ENCODE assay signal across 22 mouse cellular contexts in genomic region chr14:30606817-30607216, GRCm38 (mm10). TPM values are rescaled to one million over a fixed set of nuclear protein-coding genes. Genes with fewer than 3 reads are reported as not detected.
A peak's percentile ranks its signal among the peaks of the same experiment; 100 is the strongest.
DNase-seq lines count a peak whose midpoint lies in the region; ATAC-seq and TF ChIP-seq lines count a peak whose summit lies in the region.
"Had no signal": no experiment of that assay in that cellular context is flagged by ENCODE, and none has a peak within 500 bp of the region (broad histone marks: within the 10 kb centered on the region; RNA-seq: fewer than 3 reads in every experiment).

No protein-coding gene starts in this region.

- no peak for TF ChIP-seq CTCF in ES-Bruce4 (IDR thresholded peaks at IDR 0.05; ENCODE audit: low read depth, low read length)
- no peak for TF ChIP-seq CTCF in brain, embryonic 14.5 days (IDR thresholded peaks at IDR 0.05; ENCODE audit: borderline replicate concordance, extremely low read depth, insufficient read depth, insufficient read length)

- no peak overlapping the region for H3K9ac ChIP-seq in ES-Bruce4 (ENCODE audit: low read depth, poor library complexity, severe bottlenecking)
- H3K9ac ChIP-seq: hindbrain, embryonic 15.5 days; intestine, embryonic 15.5 days; limb, embryonic 12.5 days; liver, embryonic 12.5 days; lung, embryonic 14.5 days; stomach, embryonic 15.5 days had no signal

- H3K27me3 ChIP-seq in megakaryocyte, embryonic 14.5 days (replicated peaks) = no peaks in the 10 kb centered on the region
- H3K27me3 ChIP-seq in ES-Bruce4 (ENCODE audit: control insufficient read depth, insufficient read depth, low read length, poor library complexity, severe bottlenecking) = no peaks in the 10 kb centered on the region
- H3K27me3 ChIP-seq: hindbrain, embryonic 15.5 days; intestine, embryonic 15.5 days; limb, embryonic 12.5 days; liver, embryonic 12.5 days; stomach, embryonic 15.5 days had no signal

- peak overlapping the region; percentile 5; the same call in 1 of the 2 replicates for H3K27ac ChIP-seq in ES-Bruce4 (ENCODE audit: insufficient read depth, low read length)
- H3K27ac ChIP-seq: heart, embryonic 10.5 days; hindbrain, embryonic 15.5 days; intestine, embryonic 15.5 days; limb, embryonic 12.5 days; liver, embryonic 12.5 days; stomach, embryonic 15.5 days had no signal

- H3K4me3 ChIP-seq in megakaryocyte, embryonic 14.5 days (replicated peaks) = peak overlapping the region; percentile 20
- no peak overlapping the region for H3K4me3 ChIP-seq in ES-Bruce4 (ENCODE audit: low read depth, low read length)
- H3K4me3 ChIP-seq: heart, embryonic 10.5 days; hindbrain, embryonic 15.5 days; intestine, embryonic 15.5 days; limb, embryonic 12.5 days; liver, embryonic 12.5 days; stomach, embryonic 15.5 days had no signal

- TF ChIP-seq POLR2A in ES-Bruce4 (IDR thresholded peaks at IDR 0.05; ENCODE audit: insufficient read depth, low read length) = no peak
- TF ChIP-seq POLR2A in brain, embryonic 14.5 days (IDR thresholded peaks at IDR 0.05; ENCODE audit: borderline replicate concordance, extremely low read depth, insufficient read depth, insufficient read length, poor library complexity, severe bottlenecking) = no peak

- H3K4me1 ChIP-seq in megakaryocyte, embryonic 14.5 days = peaks cover 54% of the 10 kb centered on the region
- H3K4me1 ChIP-seq in ES-Bruce4 (ENCODE audit: control insufficient read depth, insufficient read depth, low read length) = peaks cover 4% of the 10 kb centered on the region
- H3K4me1 ChIP-seq: hindbrain, embryonic 15.5 days; limb, embryonic 12.5 days had no signal

- no peaks in the 10 kb centered on the region for H3K9me3 ChIP-seq in megakaryocyte, embryonic 14.5 days
- no peaks in the 10 kb centered on the region for H3K9me3 ChIP-seq in ES-Bruce4 (replicated peaks; ENCODE audit: control insufficient read depth, insufficient read depth, low read length, poor library complexity, severe bottlenecking)
- H3K9me3 ChIP-seq: heart, embryonic 10.5 days; hindbrain, embryonic 15.5 days; intestine, embryonic 15.5 days; limb, embryonic 12.5 days; liver, embryonic 12.5 days; stomach, embryonic 15.5 days had no signal

- TF ChIP-seq EP300 in ES-Bruce4 (IDR thresholded peaks at IDR 0.05; ENCODE audit: insufficient read depth, low read depth, low read length) = peak; percentile 86

- peak; percentile 41 to 43 for DNase-seq in B cell, adult 2 months
- peak; percentile 6 for DNase-seq in brain, embryonic 14.5 days (ENCODE audit: low read depth)
- no peak for DNase-seq in frontal cortex, postnatal 14 days (ENCODE audit: low spot score in 2 of 2)
- DNase-seq: adrenal gland, adult 2 months; cerebellum, adult 18-20 months; cerebellum, postnatal 14 days; gastrocnemius, postnatal 10 days; kidney, adult 8-10 months; kidney, postnatal 25 days; layer of hippocampus, postnatal 36 days; lung, embryonic 14.5 days had no signal

- H3K36me3 ChIP-seq in megakaryocyte, embryonic 14.5 days (replicated peaks; ENCODE audit: low read length) = peaks cover 97% of the 10 kb centered on the region
- no peaks in the 10 kb centered on the region for H3K36me3 ChIP-seq in ES-Bruce4 (ENCODE audit: control insufficient read depth, insufficient read depth, low read length, poor library complexity, severe bottlenecking)
- H3K36me3 ChIP-seq: hindbrain, embryonic 15.5 days; intestine, embryonic 15.5 days had no signal

- ATAC-seq in megakaryocyte, adult 5-6 weeks (ENCODE audit: poor library complexity, severe bottlenecking) = no peak
- ATAC-seq in monocyte, adult 5-6 weeks (replicated peaks; ENCODE audit: insufficient number of reproducible peaks, low FRiP score, low TSS enrichment, poor library complexity, severe bottlenecking) = no peak
- ATAC-seq: forebrain, embryonic 14.5 days; liver, embryonic 12.5 days had no signal

RNA-seq across cellular contexts. Expression of gene Prkcd, which starts 19.2 kb away (rescaled TPM):
- 32.1 and 64.4 TPM in 2 replicates for polyA plus RNA-seq in megakaryocyte, embryonic 14.5 days (2012; ENCODE audit: insufficient read depth, low replicate concordance)
- 274 and 291 TPM in 2 replicates for total RNA-seq in megakaryocyte, adult 5-6 weeks (2015)
- 424 and 451 TPM in 2 replicates for total RNA-seq in megakaryocyte, adult 5-6 weeks (2017)
- polyA plus RNA-seq in ES-Bruce4 (2011; ENCODE audit: insufficient read depth, insufficient read length, low read depth, missing spikeins) = 46.3 and 47.5 TPM in 2 replicates
- polyA plus RNA-seq in brain, embryonic 14.5 days (2012; rRNA removed) = 36.8 and 44.7 TPM in 2 replicates
- 610 to 725 TPM (median 637 TPM) in 3 replicates for total RNA-seq in monocyte, adult 5-6 weeks (2017)

RNA-seq across cellular contexts. Expression of gene Rft1, which starts 47.3 kb away (rescaled TPM):
- polyA plus RNA-seq in megakaryocyte, embryonic 14.5 days (2012; ENCODE audit: insufficient read depth, low replicate concordance) = 2.6 and 9.1 TPM in 2 replicates
- 7.4 and 11.0 TPM in 2 replicates for total RNA-seq in megakaryocyte, adult 5-6 weeks (2015)
- 12.8 TPM in 2 replicates for total RNA-seq in megakaryocyte, adult 5-6 weeks (2017)
- polyA plus RNA-seq in ES-Bruce4 (2011; ENCODE audit: insufficient read depth, insufficient read length, low read depth, missing spikeins) = 17.0 and 18.1 TPM in 2 replicates
- polyA plus RNA-seq in brain, embryonic 14.5 days (2012; rRNA removed) = 10.7 and 12.2 TPM in 2 replicates
- 14.2 to 22.2 TPM (median 16.0 TPM) in 3 replicates for total RNA-seq in monocyte, adult 5-6 weeks (2017)

RNA-seq across cellular contexts. Expression of gene Tkt, which starts 58.7 kb away (rescaled TPM):
- 263 and 491 TPM in 2 replicates for polyA plus RNA-seq in megakaryocyte, embryonic 14.5 days (2012; ENCODE audit: insufficient read depth, low replicate concordance)
- 195 and 196 TPM in 2 replicates for total RNA-seq in megakaryocyte, adult 5-6 weeks (2015)
- total RNA-seq in megakaryocyte, adult 5-6 weeks (2017) = 517 and 539 TPM in 2 replicates
- polyA plus RNA-seq in ES-Bruce4 (2011; ENCODE audit: insufficient read depth, insufficient read length, low read depth, missing spikeins) = 794 and 868 TPM in 2 replicates
- polyA plus RNA-seq in brain, embryonic 14.5 days (2012; rRNA removed) = 224 and 241 TPM in 2 replicates
- total RNA-seq in monocyte, adult 5-6 weeks (2017) = 278 to 467 TPM (median 383 TPM) in 3 replicates

Comparison
In these comparisons a context has a peak if more than half of its experiments do, and no peak if none do; other contexts are left out.
1. DNase-seq: peak in B cell, adult 2 months (2 of 2) and brain, embryonic 14.5 days (single experiment); none in frontal cortex, postnatal 14 days (0 of 2).